Mouse (Mus musculus): ENCODE measurements around the gene Pnkp.
"Not testable (repeated sequence)": the region's sequence is repeated elsewhere in the genome, so short reads cannot be mapped to it uniquely, and the experiment has no call there.

Gene Pnkp

GRCm38 (mm10) chr7:44870614-44871013 is 13.7 kb downstream of the Pnkp start:
- no peak for DNase-seq

DNA sequence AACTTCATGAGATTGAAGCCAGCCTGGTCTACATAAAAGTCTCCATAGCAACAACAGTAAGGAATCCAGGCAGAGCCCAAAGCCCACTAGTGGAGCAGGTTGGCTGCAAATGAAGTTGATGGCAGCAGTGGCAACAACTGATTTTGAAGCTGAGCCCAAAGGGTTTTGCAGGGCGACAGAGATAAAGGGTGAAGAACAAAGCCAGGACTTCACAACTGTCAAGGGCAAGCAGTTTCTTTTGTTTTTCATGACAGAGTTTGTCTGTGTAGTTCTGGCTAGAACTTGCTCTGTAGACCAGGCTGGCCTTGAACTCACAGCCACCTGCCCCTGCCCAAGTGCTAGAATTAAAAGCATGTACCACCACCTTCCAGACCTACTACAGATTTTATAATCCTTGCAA is 14.2 kb downstream of the Pnkp start:
- DNase-seq: no peak

DNA sequence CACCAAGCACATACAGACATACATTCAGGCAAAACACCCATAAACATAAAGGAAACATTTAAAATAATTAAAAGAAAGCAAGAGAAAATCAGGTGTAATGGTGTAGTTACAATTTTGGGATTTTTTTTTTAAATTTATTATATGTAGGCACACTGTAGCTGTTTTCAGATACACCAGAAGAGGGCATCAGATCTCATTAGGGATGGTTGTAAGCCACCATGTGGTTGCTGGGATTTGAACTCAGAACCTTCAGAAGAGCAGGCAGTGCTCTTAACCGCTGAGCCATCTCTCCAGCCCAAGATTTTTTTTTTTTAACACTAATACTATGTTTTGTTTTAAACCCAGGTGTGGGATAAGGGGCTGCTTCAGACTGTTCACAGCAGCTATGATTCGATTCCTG is 14.8 kb downstream of the Pnkp start:
- not testable (repeated sequence) for DNase-seq

GRCm38 (mm10) chr7:44877833-44878232 is 20.9 kb downstream of the Pnkp start:
- DNase-seq: no peak

- no peak for DNase-seq
Observed at GRCm38 (mm10) chr7:44883036-44883435, 26.1 kb downstream of the Pnkp start.

GRCm38 (mm10) chr7:44884637-44885036 is 27.7 kb downstream of the Pnkp start:
- no peak for DNase-seq

- no peak for DNase-seq
Observed at GRCm38 (mm10) chr7:44886964-44887363, 30.0 kb downstream of the Pnkp start.

DNA sequence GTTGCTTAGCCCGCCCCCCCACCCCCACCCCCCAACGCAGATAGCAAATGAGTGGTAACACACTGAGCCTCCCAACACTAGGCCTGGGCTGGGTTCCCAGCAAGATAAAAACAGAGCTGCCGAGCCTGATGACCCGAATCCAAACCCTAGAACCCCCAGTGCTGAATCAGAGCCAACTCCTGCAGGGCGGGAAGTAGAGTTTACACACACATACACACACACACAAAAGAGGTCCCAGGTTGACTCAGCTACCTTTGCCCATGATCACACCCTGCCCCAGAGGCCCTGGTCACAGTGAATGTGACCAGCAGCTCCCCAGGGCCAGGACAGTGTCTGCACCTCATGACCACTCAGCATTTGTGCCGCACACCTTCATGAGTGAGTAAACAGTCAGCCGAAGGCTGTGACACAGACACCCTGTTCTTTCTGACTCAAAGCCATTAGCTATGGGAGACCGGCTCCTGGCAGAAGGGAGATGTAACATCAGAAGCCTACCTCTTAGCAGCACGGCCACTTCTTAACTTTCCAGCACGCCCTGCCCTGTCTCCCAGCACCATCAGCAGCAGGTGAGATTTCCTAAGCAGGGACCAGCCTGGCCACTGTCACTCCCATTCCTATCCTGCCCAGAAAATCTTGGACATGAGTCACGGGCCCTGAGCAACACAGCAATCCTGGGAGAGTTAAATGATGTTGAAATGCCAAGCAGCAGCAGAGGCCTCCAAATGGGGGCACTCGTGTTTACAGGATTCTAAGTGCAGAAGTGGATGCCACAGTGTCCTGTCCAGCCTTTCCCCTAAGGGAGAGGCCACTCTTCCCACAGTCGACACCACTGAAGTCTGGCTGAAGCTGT is 31.5 kb downstream of the Pnkp start:
- no peak for DNase-seq

GRCm38 (mm10) chr7:44890180-44890579 is 33.2 kb downstream of the Pnkp start:
- DNase-seq: no peak

DNA sequence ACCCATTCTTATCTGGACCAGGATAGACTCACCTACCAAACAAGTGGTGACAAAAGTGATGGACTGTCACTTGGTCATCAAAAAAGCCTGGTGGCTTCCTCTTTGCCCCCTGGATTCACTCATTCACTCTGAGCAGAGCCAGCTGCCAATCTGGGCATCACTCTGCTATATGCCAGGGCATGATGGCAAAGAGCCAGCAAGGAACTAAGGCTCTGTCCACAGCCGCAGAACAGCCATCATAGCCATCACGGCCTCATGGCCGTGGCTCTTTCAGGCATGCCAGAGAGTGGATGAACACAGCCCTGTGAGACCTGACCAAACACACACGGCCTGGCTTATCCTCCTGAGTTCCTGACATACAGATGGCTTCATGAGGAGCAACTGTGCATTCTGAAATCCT is 33.8 kb downstream of the Pnkp start:
- DNase-seq: no peak

DNA sequence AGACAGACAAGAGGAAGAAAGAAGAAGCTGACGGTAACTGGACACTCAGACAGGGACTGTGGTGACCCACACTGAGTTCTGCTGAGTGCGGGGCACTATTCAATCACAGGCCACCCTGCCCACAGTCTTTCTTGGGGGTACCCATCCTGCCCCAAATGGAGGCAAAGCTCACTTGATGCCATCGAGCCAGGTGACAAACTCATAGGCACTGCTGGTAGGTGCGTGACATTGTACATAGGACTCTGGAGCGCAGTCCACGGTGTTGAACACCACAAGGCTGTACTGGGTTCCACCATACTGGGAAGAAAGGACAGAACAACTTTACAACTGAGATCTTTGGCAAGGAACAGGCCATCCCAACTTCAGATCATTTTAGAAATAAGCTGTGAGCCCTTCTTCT is 34.7 kb downstream of the Pnkp start:
- DNase-seq: no peak

DNA sequence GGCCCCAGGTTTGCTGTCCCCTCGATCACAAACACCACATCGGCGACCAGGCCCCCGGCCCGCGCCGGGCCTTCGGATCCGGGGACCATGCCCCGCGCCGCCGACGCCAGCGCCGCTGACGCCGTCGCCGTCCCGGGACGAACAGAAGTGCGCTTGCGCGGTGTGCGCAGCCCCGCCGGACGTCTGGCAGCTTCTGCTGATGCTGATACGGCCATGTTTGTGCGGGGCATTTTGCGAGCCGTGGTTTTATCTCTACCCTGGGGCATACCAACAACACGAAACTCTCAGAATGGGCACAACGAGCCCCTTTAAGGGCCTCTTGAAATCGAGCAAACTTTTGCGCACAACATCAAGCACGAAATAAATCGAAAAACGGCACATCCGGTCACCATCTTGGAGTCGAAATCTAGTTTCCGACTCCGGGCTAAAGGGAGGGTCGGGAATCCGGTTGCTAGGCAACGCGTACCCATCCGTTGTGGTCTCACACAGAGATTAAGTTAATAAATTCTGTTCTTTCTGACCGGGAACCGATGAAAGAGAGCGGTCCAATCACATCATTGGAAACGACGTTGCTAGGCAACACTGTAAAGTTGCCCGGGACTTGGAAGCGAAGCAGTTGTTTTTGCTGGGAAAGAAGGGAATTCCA is 35.5 kb downstream of the Pnkp start, which contains the start of gene Med25:
Med25 (minus strand) TSS at position 437 of the 646 bp plus-strand sequence.
- DNase-seq: peak; percentile 94

DNA sequence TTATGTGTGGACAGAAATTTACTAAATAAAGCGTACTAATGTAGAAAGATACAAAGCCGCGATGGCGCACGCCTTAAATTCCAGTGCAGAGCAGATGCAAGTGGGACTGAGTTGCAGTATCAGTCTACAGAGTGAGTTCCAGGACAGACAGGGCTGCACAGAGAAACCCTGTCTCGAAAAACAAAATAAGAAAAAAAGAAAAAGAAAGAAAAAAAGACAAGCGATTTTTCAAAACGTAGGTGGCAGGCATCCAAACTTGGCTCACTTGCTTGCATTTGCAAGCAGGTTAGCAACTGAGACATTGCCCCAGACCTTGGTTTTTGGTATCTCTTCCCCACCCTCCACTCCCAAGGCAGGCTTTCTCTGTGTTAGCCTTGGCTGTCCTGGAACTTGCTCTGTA is 36.3 kb downstream of the Pnkp start:
- no peak for DNase-seq

GRCm38 (mm10) chr7:44894175-44894574 is 37.2 kb downstream of the Pnkp start:
- DNase-seq: no peak

DNA sequence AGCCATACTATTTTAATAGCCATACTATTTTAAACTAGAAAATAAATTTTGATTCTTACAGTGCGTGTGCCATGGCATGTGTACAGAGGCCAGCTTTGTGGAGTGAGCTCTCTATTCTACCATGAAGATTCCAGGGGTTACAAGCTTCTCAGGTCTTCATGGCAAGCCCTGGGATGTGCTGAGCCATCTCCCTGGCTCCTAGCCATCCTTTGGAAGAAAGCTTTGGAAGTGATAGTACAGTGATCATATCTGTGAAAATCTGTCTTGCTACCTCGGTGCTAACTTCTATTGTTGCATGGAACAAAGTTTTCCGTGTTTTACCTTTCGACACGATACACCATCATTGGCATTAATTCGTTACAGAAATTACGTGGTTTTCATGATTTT is 38.3 kb downstream of the Pnkp start:
- DNase-seq: no peak

DNA sequence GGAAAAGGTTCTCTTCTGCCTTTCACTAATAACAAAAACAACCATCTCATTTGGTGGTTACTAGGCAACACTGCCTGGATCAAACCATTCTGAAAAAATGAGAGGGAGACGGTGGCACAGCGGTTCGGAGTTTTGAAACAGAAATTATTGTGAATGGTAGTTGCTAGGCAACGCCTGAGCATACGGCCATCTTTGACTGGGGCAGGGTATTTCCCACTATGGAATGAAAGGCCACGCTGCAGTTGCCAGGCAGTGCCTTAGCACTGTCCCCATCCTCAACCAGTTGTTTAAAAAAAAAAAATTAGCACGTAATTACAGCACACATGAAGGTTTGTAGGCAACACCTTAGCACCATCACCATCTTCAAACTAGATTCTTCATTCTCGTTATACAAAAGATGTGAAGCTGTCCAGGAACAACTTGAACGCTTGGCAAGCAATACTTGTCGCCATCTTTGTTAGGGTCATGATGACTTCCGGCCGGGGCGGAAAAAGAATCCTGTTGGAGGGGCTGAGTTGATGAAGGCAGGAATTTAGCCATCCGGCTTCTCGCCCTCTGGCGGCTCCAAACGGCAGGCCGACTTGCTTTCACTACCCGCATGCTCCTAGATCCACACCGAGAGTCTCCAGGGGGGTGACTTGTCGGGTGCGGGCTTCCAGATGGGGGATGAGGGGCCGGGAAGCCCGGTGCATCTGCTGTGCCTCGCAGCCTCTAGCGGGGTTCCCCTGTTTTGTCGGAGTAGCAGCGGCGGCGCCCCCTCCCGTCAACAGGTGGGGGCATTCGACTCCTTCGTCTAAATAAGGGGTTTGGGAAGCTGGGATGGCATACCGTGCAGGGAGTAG is 38.9 kb downstream of the Pnkp start, which contains the start of gene Fuz:
Fuz (plus strand) TSS at position 487 of the 842 bp plus-strand sequence.
- DNase-seq: peak; percentile 93

- DNase-seq: no peak
Observed at GRCm38 (mm10) chr7:44896499-44896898, 39.6 kb downstream of the Pnkp start.

GRCm38 (mm10) chr7:44898607-44899006 is 41.7 kb downstream of the Pnkp start:
- no peak for DNase-seq

GRCm38 (mm10) chr7:44900632-44901031 is 43.7 kb downstream of the Pnkp start:
- DNase-seq: no peak

DNA sequence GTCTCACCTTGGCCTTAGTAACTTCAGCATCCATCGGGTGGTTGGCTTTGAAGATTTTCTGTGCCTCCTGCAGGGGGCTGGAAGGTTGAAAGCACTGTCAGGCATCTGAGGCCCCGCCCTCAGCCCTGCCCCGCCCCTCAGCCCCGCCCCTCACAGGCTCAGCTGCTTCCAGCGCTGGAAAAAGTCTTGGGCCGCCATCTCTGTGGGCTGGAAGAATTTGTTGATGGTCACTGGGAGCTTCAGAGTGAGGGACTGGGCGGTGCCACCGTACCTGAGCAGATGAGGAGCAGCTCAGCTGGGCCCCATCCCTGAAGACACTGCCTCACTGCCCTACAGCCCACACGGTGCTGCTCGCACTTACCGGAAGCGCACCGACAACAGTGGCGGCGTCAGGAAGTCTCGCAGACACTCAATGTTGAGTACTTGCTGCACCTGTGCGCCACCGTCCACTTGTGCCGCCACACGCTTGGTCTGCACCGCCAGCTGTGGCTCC is 44.3 kb downstream of the Pnkp start:
- DNase-seq: no peak

GRCm38 (mm10) chr7:44905430-44905829 is 48.5 kb downstream of the Pnkp start:
- peak; percentile 81 for DNase-seq

DNA sequence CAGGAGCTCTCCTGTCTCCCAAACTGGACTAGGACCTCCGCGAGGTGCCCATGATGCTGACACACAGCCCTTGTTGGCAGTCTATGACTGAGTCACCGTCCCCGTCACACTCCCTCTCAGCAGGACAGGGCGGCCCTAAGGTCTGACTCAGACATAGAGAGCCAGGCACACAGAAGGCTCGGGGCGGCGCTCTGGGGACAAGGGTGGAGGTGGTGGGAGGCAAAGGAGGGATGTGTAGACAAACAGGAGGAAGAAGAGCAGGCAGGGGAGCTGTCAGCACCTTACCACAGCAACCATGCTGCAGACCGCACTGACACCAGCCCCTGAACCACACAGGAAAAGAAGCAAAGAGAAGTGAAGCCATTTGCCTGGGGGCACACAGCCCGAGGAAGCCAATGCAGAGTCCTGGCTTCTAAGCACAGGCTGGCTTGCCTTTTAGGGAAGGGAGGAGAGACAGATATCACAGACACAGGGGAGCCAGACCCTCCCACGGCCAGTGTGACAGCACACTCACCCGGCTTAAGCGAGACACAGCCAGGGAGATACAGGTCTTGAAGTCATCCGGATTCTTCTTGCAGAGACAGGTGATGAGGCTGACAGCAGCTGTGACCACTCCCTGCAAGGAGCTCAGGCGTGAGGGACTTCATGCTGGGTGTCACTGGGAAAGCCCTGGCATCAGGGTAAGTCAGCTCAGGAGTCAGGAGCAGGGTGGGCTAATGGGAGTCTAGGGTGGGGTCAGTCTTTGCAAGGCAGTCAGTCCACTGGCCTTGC is 52.0 kb downstream of the Pnkp start:
- DNase-seq: no peak
